Mouse (Mus musculus): ENCODE measurements around the gene Atxn2. TPM values are rescaled to one million over a fixed set of nuclear protein-coding genes. Genes with fewer than 3 reads are reported as not detected.
"Not testable (repeated sequence)": the region's sequence is repeated elsewhere in the genome, so short reads cannot be mapped to it uniquely, and the experiment has no call there.

Gene Atxn2
- polyA plus RNA-seq, 1 experiment from 2014 or later = 66.8 TPM

- Histone ChIP-seq H3K27me3 (ENCODE audit: control insufficient read depth, insufficient read depth, low read length) (peaks cover 28% of the 10 kb centered on the region), H3K9ac (ENCODE audit: low read length) (no peak overlapping the region), H3K4me1 (ENCODE audit: control insufficient read depth, insufficient read depth, low read length) (peaks cover 22% of the 10 kb centered on the region), H3K27ac (ENCODE audit: low read depth, low read length) (no peak overlapping the region), H3K36me3 (ENCODE audit: control insufficient read depth, insufficient read depth, low read length) (no peaks in the 10 kb centered on the region), H3K4me2 (no peak overlapping the region), H3K9me3 (ENCODE audit: control insufficient read depth, low read length) (no peaks in the 10 kb centered on the region), H3K4me3 (ENCODE audit: low read depth, low read length) (no peak overlapping the region)
- ATAC-seq (ENCODE audit: low FRiP score) (no peak), DNase-seq (ENCODE audit: low spot score, missing footprints) (no peak)
- 86% methylated on average over 11 of the region's 11 CpGs for WGBS
Observed at GRCm38 (mm10) chr5:121846322-121846721, 135.2 kb downstream of the Atxn2 start.

GRCm38 (mm10) chr5:121847269-121847668, 136.1 kb downstream of the Atxn2 start:
- ATAC-seq (ENCODE audit: low FRiP score); H3K4me3 ChIP-seq (ENCODE audit: low read depth, low read length); H3K9me3 ChIP-seq (ENCODE audit: control insufficient read depth, low read length); DNase-seq (ENCODE audit: low spot score, missing footprints); H3K9ac ChIP-seq (ENCODE audit: low read length); H3K27ac ChIP-seq (ENCODE audit: low read depth, low read length); H3K4me2 ChIP-seq; H3K36me3 ChIP-seq (ENCODE audit: control insufficient read depth, insufficient read depth, low read length): not testable (repeated sequence)
- H3K4me1 ChIP-seq (ENCODE audit: control insufficient read depth, insufficient read depth, low read length) = peaks cover 20% of the 10 kb centered on the region
- H3K27me3 ChIP-seq (ENCODE audit: control insufficient read depth, insufficient read depth, low read length) = peaks cover 19% of the 10 kb centered on the region
- WGBS = 77% methylated on average over 3 of the region's 3 CpGs

GRCm38 (mm10) chr5:121848035-121848519, 136.9 kb downstream of the Atxn2 start:
- Histone ChIP-seq H3K4me2 (peak overlapping the region; percentile 69), H3K4me3 (ENCODE audit: low read depth, low read length) (peak overlapping the region; percentile 84), H3K27me3 (ENCODE audit: control insufficient read depth, insufficient read depth, low read length) (peaks cover 13% of the 10 kb centered on the region), H3K9ac (ENCODE audit: low read length) (peak overlapping the region; percentile 93), H3K36me3 (ENCODE audit: control insufficient read depth, insufficient read depth, low read length) (peaks cover 5% of the 10 kb centered on the region; the same call in 1 of the 2 replicates), H3K9me3 (ENCODE audit: control insufficient read depth, low read length) (no peaks in the 10 kb centered on the region), H3K4me1 (ENCODE audit: control insufficient read depth, insufficient read depth, low read length) (peaks cover 17% of the 10 kb centered on the region), H3K27ac (ENCODE audit: low read depth, low read length) (peak overlapping the region; percentile 41; the same call in 1 of the 2 replicates)
- ATAC-seq (ENCODE audit: low FRiP score) (peak; percentile 31; the same call in 1 of the 2 replicates), DNase-seq (ENCODE audit: low spot score, missing footprints) (peak; percentile 96)
- under 1% methylated on average over 17 of the region's 17 CpGs for WGBS

GRCm38 (mm10) chr5:121848743-121849142, 137.6 kb downstream of the Atxn2 start, which contains the start of gene Pheta1:
Pheta1 (plus strand) TSS chr5:121848984.
- peak; percentile 99 for DNase-seq (ENCODE audit: low spot score, missing footprints)
- Histone ChIP-seq H3K4me3 (ENCODE audit: low read depth, low read length) (peak within 1 kb of the TSS; percentile 84), H3K4me2 (peak within 1 kb of the TSS; percentile 69), H3K27ac (ENCODE audit: low read depth, low read length) (peak within 1 kb of the TSS; percentile 41; the same call in 1 of the 2 replicates), H3K27me3 (ENCODE audit: control insufficient read depth, insufficient read depth, low read length) (peaks cover 6% of the 10 kb centered on the region), H3K4me1 (ENCODE audit: control insufficient read depth, insufficient read depth, low read length) (peaks cover 17% of the 10 kb centered on the region), H3K9ac (ENCODE audit: low read length) (peak within 1 kb of the TSS; percentile 93), H3K36me3 (ENCODE audit: control insufficient read depth, insufficient read depth, low read length) (peaks cover 8% of the 10 kb centered on the region; the same call in 1 of the 2 replicates), H3K9me3 (ENCODE audit: control insufficient read depth, low read length) (no peaks in the 10 kb centered on the region)
- WGBS = under 1% methylated on average over 40 of the region's 42 CpGs
- ATAC-seq (ENCODE audit: low FRiP score) = peak; percentile 90

GRCm38 (mm10) chr5:121849478-121850349, 138.6 kb downstream of the Atxn2 start:
- Histone ChIP-seq H3K27ac (ENCODE audit: low read depth, low read length) (no peak overlapping the region), H3K4me2 (peak overlapping the region; percentile 56), H3K4me1 (ENCODE audit: control insufficient read depth, insufficient read depth, low read length) (peaks cover 17% of the 10 kb centered on the region), H3K9me3 (ENCODE audit: control insufficient read depth, low read length) (no peaks in the 10 kb centered on the region), H3K4me3 (ENCODE audit: low read depth, low read length) (peak overlapping the region; percentile 84), H3K9ac (ENCODE audit: low read length) (peak overlapping the region; percentile 93), H3K27me3 (ENCODE audit: control insufficient read depth, insufficient read depth, low read length) (no peaks in the 10 kb centered on the region), H3K36me3 (ENCODE audit: control insufficient read depth, insufficient read depth, low read length) (peaks cover 8% of the 10 kb centered on the region; the same call in 1 of the 2 replicates)
- WGBS = 43% methylated on average over 20 of the region's 20 CpGs
- DNase-seq (ENCODE audit: low spot score, missing footprints) (no peak), ATAC-seq (ENCODE audit: low FRiP score) (no peak)

GRCm38 (mm10) chr5:121853368-121854051, 142.4 kb downstream of the Atxn2 start:
- peaks cover 8% of the 10 kb centered on the region; the same call in 1 of the 2 replicates for H3K36me3 ChIP-seq (ENCODE audit: control insufficient read depth, insufficient read depth, low read length)
- no peaks in the 10 kb centered on the region for H3K27me3 ChIP-seq (ENCODE audit: control insufficient read depth, insufficient read depth, low read length)
- H3K4me1 ChIP-seq (ENCODE audit: control insufficient read depth, insufficient read depth, low read length) = peaks cover 18% of the 10 kb centered on the region
- DNase-seq (ENCODE audit: low spot score, missing footprints) (no peak), ATAC-seq (ENCODE audit: low FRiP score) (no peak)
- H3K9me3 ChIP-seq (ENCODE audit: control insufficient read depth, low read length) = no peaks in the 10 kb centered on the region
- H3K4me2 ChIP-seq = no peak overlapping the region
- H3K4me3 ChIP-seq (ENCODE audit: low read depth, low read length) = no peak overlapping the region
- no peak overlapping the region for H3K9ac ChIP-seq (ENCODE audit: low read length)
- no peak overlapping the region for H3K27ac ChIP-seq (ENCODE audit: low read depth, low read length)
- WGBS = 91% methylated on average over 9 of the region's 9 CpGs

- DNase-seq (ENCODE audit: low spot score, missing footprints) (no peak), ATAC-seq (ENCODE audit: low FRiP score) (no peak)
- H3K36me3 ChIP-seq (ENCODE audit: control insufficient read depth, insufficient read depth, low read length) = peaks cover 8% of the 10 kb centered on the region; the same call in 1 of the 2 replicates
- no peaks in the 10 kb centered on the region for H3K27me3 ChIP-seq (ENCODE audit: control insufficient read depth, insufficient read depth, low read length)
- H3K9me3 ChIP-seq (ENCODE audit: control insufficient read depth, low read length) = no peaks in the 10 kb centered on the region
- H3K4me3 ChIP-seq (ENCODE audit: low read depth, low read length) = no peak overlapping the region
- WGBS = 64% methylated on average over 10 of the region's 10 CpGs
- no peak overlapping the region; the same call in 1 of the 2 replicates for H3K27ac ChIP-seq (ENCODE audit: low read depth, low read length)
- no peak overlapping the region for H3K9ac ChIP-seq (ENCODE audit: low read length)
- H3K4me1 ChIP-seq (ENCODE audit: control insufficient read depth, insufficient read depth, low read length) = peaks cover 15% of the 10 kb centered on the region
- H3K4me2 ChIP-seq = no peak overlapping the region
Observed at GRCm38 (mm10) chr5:121854768-121855167, 143.6 kb downstream of the Atxn2 start.

- no peaks in the 10 kb centered on the region for H3K27me3 ChIP-seq (ENCODE audit: control insufficient read depth, insufficient read depth, low read length)
- ATAC-seq (ENCODE audit: low FRiP score) (no peak), DNase-seq (ENCODE audit: low spot score, missing footprints) (no peak)
- peaks cover 11% of the 10 kb centered on the region for H3K36me3 ChIP-seq (ENCODE audit: control insufficient read depth, insufficient read depth, low read length)
- H3K27ac ChIP-seq (ENCODE audit: low read depth, low read length) = no peak overlapping the region
- WGBS = 88% methylated on average over 11 of the region's 11 CpGs
- no peak overlapping the region for H3K9ac ChIP-seq (ENCODE audit: low read length)
- no peak overlapping the region for H3K4me3 ChIP-seq (ENCODE audit: low read depth, low read length)
- no peak overlapping the region for H3K4me2 ChIP-seq
- H3K9me3 ChIP-seq (ENCODE audit: control insufficient read depth, low read length) = peaks cover 6% of the 10 kb centered on the region
- H3K4me1 ChIP-seq (ENCODE audit: control insufficient read depth, insufficient read depth, low read length) = peaks cover 3% of the 10 kb centered on the region
Observed at GRCm38 (mm10) chr5:121856740-121857139, 145.6 kb downstream of the Atxn2 start.
